Mouse (Mus musculus) C3H10T1/2 (cell line): ENCODE measurements around the gene Speer4f1. TPM values are rescaled to one million over a fixed set of nuclear protein-coding genes. Genes with fewer than 3 reads are reported as not detected.

ENCODE experiments used
- polyA plus RNA-seq, 2 experiments: library from polyadenylated mRNA; unstranded; fragments of >200 nt; fragmentation: generic; extraction: Trizol; gene quantifications; one replicate each; pipeline ENCODE4 v1.2.1; 2012; ENCODE audit warnings: missing spikeins in 2 of 2

Gene Speer4f1
- polyA plus RNA-seq, result not detected

DNA sequence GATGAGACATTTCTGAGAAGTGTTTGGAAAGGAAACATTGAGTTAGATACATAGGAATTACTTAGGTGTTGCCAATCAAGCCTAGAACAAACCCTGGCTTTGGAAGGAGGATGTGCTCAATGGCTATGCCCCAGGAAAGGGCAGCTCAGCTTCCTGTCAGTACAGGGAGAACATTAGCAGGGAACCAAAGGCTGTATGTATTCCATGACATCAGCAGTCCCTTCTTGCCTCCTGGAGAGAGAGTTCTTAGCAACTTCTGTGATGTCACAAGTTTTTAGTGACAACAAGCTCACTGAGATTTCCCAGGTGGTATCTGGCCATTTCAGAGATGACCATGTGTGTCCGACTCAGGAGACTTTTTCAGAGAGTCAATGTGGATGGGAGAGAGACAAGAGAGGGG is at the start of gene Speer4f1:
Speer4f1 (plus strand) TSS at position 301 of the 400 bp plus-strand sequence.

Other genes starting within 250 kb of the Speer4f1 start
- gene Speer4f2, start 102.9 kb upstream of the Speer4f1 start, polyA plus RNA-seq, result not detected
- gene Sema3c, start 98.2 kb downstream of the Speer4f1 start, polyA plus RNA-seq, result 1 to 10 TPM in 1 of 2 experiments, under 1 TPM in 1; 0.08 to 3.1 TPM